Mouse (Mus musculus) E14TG2a.4 (cell line): ENCODE data around the gene Dnal4.

Source experiments
- CTCF ChIP-seq: conservative IDR thresholded peaks from 2 replicates; pipeline ENCODE4 v1.5.1; 2014; ENCODE audit warnings: low read length
- NANOG ChIP-seq: IDR thresholded peaks from 2 replicates; pipeline ENCODE4 v1.6.1; 2014; ENCODE audit warnings: borderline replicate concordance, low read length, mixed read lengths
- POU5F1 ChIP-seq: IDR thresholded peaks from 2 replicates; pipeline ENCODE4 v1.6.1; 2014; ENCODE audit warnings: low read length, borderline replicate concordance

GRCm38 (mm10) chr15:79745883-79746282 is 31.8 kb downstream of the Dnal4 start:
- TF ChIP-seq CTCF, result no peak
- no peak for TF ChIP-seq POU5F1
- TF ChIP-seq NANOG, result no peak
